Mouse (Mus musculus): Measurements from ENCODE around the gene Olfr799.

The Olfr799 gene

DNA sequence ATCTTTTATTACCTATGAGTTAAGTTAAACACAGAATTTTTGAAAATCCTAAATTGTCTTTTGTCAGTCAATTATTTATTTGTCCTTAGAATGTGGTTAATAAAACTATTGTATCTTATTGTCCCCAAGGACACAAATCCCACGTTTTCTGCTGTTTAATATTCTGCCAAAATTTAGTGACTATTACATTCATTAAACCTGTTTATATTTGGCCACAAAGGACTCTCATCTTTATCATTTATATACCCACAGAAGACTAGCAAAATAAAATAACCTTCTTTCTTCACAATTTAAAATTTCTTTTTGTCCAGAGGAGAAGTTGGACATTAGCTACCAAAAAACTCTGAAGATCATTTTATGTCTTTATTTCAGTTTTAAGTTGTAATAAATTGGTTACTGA lies at the start of gene Olfr799:
Gene Olfr799 (plus strand): TSS at position 301 of the 400 bp plus-strand sequence.
- DNase-seq (ENCODE audit: low read depth, low spot score) = no peak

DNA sequence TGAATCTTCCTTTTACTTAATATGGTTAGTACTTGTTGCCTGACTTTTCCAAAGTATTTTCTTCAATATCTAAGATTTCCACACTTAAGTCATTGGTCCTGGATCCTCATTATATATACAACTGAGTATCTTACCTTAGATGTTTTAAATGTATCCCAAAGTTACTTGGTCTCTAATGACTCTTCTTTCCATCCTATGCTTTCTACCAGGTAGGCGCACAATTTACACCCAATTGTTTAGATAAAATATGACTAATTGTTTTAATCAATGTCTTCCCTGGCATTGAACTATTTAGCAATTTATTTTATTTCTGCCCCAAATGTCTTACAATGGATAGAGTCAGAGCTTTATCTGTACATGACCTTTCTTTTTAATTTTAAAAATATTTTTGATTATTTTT lies 24.8 kb upstream of the Olfr799 start, which contains the start of gene Olfr796:
Gene Olfr796 (minus strand): TSS at position 101 of the 400 bp plus-strand sequence.
- no peak for DNase-seq (ENCODE audit: low read depth, low spot score)

GRCm38 (mm10) chr10:129621724-129622123 lies 15.6 kb upstream of the Olfr799 start:
- peak; percentile 19 for DNase-seq (ENCODE audit: low read depth, low spot score)

DNA sequence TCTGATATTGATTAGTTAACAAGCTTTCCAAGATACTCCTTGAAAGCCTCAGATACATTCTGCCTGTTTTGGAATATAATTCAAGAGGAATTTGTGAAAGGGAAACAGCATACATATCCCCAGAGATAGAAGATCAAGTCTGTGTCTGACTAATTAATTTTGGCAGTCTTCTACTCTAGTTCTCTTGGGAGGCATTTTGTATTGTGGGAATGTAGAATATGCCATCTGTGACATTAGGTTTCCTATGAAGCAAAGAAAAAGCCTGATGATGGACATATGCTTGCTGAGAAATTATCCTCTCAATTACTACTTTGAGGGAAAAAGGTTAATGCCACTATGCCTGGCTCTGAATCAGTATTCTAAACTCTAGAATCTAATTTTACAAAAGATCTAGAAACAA lies 14.0 kb upstream of the Olfr799 start:
- DNase-seq (ENCODE audit: low read depth, low spot score) = no peak

DNA sequence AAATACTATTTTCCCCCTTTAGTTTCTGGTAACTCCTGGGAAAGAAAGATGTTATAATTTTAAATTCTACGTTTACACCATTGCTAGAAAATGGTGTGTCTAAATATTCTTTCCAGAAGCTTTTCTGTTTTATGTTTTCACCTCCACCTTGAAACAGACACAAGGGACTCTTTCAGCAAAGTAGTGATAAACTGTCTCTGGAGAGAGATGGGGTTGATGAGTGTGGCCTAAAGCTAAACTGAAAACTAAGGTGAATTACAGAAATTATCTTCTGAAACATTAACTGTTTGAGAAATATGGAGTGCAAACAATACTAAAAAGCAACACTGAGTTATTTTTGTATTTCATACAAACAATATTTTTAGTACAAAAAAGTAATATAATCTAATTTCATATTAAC lies 9.4 kb upstream of the Olfr799 start, which contains the start of gene Olfr798:
Gene Olfr798 (minus strand): TSS at position 101 of the 400 bp plus-strand sequence.
- no peak for DNase-seq (ENCODE audit: low read depth, low spot score)

- DNase-seq (ENCODE audit: low read depth, low spot score) = no peak
Observed at GRCm38 (mm10) chr10:129651763-129652162, 14.5 kb downstream of the Olfr799 start.

- DNase-seq (ENCODE audit: low read depth, low spot score) = no peak
Observed at GRCm38 (mm10) chr10:129657394-129657793, 20.1 kb downstream of the Olfr799 start, which contains the start of gene Olfr800. Olfr800 (plus strand) TSS chr10:129657694.

DNA sequence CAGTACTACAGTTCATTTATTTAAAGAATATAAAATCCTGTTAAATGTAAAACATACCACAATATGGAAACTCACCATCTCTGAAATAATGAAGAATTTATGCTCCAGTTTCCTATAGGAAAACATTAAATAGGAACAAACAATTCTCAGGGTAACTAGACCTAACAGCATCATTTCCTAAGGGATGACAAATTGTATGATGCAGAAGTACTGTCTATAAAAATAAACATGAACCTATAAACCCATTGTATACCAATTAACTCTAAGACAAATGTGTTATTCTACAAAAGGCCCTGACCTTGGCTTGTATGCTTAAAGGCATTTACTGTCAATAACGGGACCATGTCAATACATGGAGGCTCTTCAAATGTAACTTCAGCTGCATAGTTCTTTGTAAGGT lies 36.5 kb downstream of the Olfr799 start, which contains the start of gene Olfr801:
Gene Olfr801 (minus strand): TSS at position 101 of the 400 bp plus-strand sequence.
- DNase-seq (ENCODE audit: low read depth, low spot score) = no peak

- DNase-seq (ENCODE audit: low read depth, low spot score) = no peak
Observed at GRCm38 (mm10) chr10:129688069-129688468, 50.8 kb downstream of the Olfr799 start, which contains the start of gene Olfr802. Olfr802 (minus strand) TSS chr10:129688169.

DNA sequence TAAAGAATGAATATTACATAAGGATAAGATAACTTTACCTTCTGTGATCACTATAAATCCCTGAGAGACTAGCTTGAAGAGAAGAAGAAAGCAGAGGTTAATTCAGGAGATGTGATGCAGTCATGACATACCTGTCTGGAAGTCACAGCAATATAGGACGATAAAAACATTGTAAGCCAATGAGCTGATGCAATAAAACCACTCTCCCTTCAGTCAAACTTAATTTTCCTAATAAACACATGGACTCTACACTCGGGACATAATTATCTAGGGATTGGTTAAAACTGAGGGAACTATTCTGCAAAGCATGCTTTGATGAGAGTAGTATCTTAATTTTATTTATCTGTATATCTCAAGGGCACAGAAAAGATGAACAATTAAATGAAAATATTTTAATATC lies 56.9 kb downstream of the Olfr799 start, which contains the start of gene Olfr803:
Gene Olfr803 (minus strand): TSS at position 101 of the 400 bp plus-strand sequence.
- no peak for DNase-seq (ENCODE audit: low read depth, low spot score)

Data from ES-CJ7 (cell line).